Mouse (Mus musculus) C2C12 (cell line): ENCODE measurements around the gene Gga3. TPM values are rescaled to one million over a fixed set of nuclear protein-coding genes. Genes with fewer than 3 reads are reported as not detected.

Source experiments
- H3K27me3 ChIP-seq: one replicate; pipeline ENCODE4 v1.6.1; 2011; ENCODE audit not compliant: control insufficient read depth, insufficient read depth, insufficient read length
- H3K36me3 ChIP-seq: one replicate; pipeline ENCODE4 v1.6.1; 2011; ENCODE audit not compliant: control insufficient read depth, insufficient read depth
- H3K4me3 ChIP-seq: one replicate; pipeline ENCODE4 v1.5.1; 2011; ENCODE audit warnings: mild to moderate bottlenecking, control low read depth; ENCODE audit not compliant: poor library complexity, insufficient read depth, severe bottlenecking
- H3K79me2 ChIP-seq: one replicate; pipeline ENCODE4 v1.6.1; 2011; ENCODE audit not compliant: control insufficient read depth, insufficient read depth
- H3K79me3 ChIP-seq: one replicate; pipeline ENCODE4 v1.6.1; 2011; ENCODE audit warnings: low read depth, control low read depth
- H3ac ChIP-seq: one replicate; pipeline ENCODE3; 2011; ENCODE audit warnings: low read depth; ENCODE audit not compliant: control insufficient read depth, insufficient read length
- CEBPB ChIP-seq: IDR thresholded peaks from one replicate; pipeline ENCODE4 v1.6.1; 2011; ENCODE audit warnings: low read depth, mild to moderate bottlenecking, control low read depth, moderate library complexity
- CTCF ChIP-seq: IDR thresholded peaks from one replicate; pipeline ENCODE4 v1.5.1; 2011; ENCODE audit not compliant: control insufficient read depth, insufficient read depth, insufficient read length
- FOSL1 ChIP-seq: IDR thresholded peaks from one replicate; pipeline ENCODE4 v1.8.0; 2011; ENCODE audit warnings: mild to moderate bottlenecking, low read length; ENCODE audit not compliant: poor library complexity, insufficient read depth, severe bottlenecking
- MAX ChIP-seq: IDR thresholded peaks from one replicate; pipeline ENCODE4 v1.6.1; 2011; ENCODE audit warnings: mild to moderate bottlenecking, control low read depth
- MYOD1 ChIP-seq: IDR thresholded peaks from one replicate; pipeline ENCODE4 v1.6.1; 2011; ENCODE audit warnings: low read depth; ENCODE audit not compliant: control insufficient read depth, insufficient read length
- MYOG ChIP-seq: IDR thresholded peaks from one replicate; pipeline ENCODE4 v1.6.1; 2011; ENCODE audit not compliant: control insufficient read depth, insufficient read length; ENCODE audit errors: extremely low read depth
- USF1 ChIP-seq: IDR thresholded peaks from one replicate; pipeline ENCODE4 v1.6.1; 2011; ENCODE audit warnings: low read depth, mild to moderate bottlenecking, control low read depth, moderate library complexity
- polyA plus RNA-seq: library from polyadenylated mRNA; unstranded; fragments of >200 nt; fragmentation: generic; extraction: Trizol; gene quantifications from one replicate; pipeline ENCODE4 v1.2.1, GENCODE M21; 2012; ENCODE audit warnings: missing spikeins

Gene Gga3
- polyA plus RNA-seq, 1 experiment, result 16.0 TPM

DNA sequence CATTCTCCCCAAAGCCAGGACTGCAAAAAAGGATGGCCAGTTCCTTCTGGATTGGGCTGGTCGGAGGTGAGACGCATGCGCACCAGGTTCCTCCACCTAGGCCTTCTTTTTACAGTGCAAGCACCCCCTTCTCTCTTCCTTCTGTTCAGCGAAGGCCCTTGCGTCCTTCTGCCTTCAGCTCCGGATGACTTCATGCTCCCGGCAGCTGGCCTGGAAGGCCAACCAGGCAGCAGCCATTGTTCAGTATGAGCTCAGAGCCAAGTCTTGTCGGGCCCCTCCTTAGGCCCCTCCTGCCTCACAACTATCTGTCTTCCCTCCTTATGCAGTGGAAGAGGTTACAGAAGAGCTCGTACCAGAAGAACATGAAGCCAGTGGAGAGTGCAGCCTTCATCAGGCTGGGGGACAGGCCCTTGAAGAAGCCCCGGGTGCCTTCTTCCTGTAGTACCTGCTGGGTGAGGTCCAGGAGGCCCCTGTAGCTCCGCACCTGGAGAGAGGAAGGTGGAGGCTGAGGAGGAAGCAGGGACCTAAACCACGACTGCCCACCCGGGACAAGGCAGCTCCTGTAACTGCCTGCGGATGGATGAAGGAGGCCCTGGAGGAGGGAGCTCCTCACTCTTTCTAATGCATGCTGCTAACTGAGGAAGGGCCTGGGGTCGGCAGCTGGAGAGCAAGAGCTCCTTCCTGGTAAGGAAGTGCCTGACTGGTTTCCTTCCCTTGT, 11.4 kb upstream of the Gga3 start:
- Histone ChIP-seq H3ac (no peak overlapping the region), H3K79me3 (no peaks in the 10 kb centered on the region), H3K79me2 (no peaks in the 10 kb centered on the region), H3K36me3 (peaks cover 8% of the 10 kb centered on the region), H3K4me3 (no peak overlapping the region), H3K27me3 (no peaks in the 10 kb centered on the region)
- TF ChIP-seq CTCF, result no peak
- TF ChIP-seq MAX, result no peak
- TF ChIP-seq USF1, result no peak
- TF ChIP-seq CEBPB, result no peak
- no peak for TF ChIP-seq MYOG
- no peak for TF ChIP-seq MYOD1
- no peak for TF ChIP-seq FOSL1

DNA sequence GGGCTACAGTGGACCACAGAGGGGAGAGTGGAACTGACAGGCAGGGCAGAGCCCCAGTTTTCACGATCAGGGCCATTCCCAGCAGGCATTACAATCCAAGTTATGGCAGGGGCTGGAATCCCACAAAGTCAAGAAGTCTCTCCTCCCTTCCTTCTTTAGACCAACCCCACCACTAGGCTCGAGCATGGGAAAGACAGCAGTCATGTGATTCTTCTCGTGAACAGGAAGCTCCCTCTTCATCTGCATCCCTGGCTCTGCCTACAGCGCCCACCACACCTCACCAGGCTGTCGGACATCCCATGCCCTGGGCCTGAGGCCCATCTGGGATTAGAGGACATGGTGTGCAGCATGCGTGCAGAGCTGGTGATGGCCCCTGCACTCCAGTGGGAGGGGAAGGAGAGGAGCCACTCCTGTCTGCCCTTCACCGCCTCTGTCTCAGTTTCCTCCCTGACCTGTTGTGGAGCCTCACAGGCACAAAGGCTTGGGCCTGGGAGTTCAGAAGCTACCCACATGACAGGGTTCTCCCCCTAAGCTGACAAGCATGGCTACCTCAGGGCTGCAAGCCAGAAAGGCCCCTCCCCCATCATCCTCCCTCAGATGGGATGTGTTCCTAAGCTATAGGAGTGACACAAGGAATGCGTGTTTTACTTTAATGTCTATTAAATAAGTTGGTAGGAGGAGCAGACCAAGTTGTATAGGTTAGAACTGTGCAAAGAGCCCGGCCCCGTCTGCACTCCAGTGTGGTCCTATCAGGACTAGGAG, 10.7 kb upstream of the Gga3 start:
- no peaks in the 10 kb centered on the region for H3K79me2 ChIP-seq
- H3K27me3 ChIP-seq, result no peaks in the 10 kb centered on the region
- peaks cover 3% of the 10 kb centered on the region for H3K36me3 ChIP-seq
- no peak overlapping the region for H3K4me3 ChIP-seq
- H3ac ChIP-seq, result no peak overlapping the region
- no peaks in the 10 kb centered on the region for H3K79me3 ChIP-seq
- TF ChIP-seq FOSL1 (no peak), CEBPB (no peak), CTCF (no peak), MAX (no peak), MYOD1 (no peak), MYOG (no peak), USF1 (no peak)

DNA sequence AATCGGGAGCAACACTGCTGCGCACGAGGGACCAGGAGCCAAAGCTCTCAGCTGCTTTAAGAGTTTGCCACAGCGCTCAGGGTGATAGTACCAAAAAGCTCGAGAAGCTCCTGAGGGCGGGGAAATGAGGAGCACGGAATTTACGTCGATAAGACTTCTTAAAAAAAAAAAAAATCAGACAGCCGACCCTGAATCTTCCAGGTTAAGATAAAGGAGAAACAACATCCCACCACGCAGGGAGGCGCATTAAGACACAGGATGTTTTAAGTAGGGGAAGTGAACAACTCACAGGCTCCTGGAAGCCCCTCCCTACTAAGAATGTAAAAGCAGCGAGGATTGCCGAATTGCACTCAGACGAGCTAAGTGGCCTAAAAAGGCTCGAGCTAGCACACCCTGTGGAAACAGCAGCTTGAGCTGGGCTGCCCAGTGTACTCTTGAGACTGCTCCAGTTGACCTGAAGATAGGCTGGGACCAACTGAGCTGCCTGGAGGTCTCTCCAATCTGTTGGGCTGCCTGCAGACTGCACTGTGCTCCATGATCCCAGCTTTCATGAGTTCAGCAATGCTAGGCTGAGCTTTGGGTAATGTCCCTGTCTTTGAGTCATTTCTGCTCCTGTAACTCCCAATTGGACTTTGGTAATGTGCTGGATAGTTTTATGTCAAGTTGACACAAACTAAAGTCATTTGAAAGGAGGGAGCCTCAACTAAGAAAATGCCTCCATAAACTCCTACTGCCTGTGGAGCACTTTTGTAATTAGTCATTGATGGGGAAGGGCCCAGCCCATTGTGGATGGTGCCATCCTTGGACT, 9.5 kb upstream of the Gga3 start:
- Histone ChIP-seq H3K36me3 (peaks cover 8% of the 10 kb centered on the region), H3K4me3 (peak overlapping the region; percentile 59), H3K79me3 (no peaks in the 10 kb centered on the region), H3K79me2 (no peaks in the 10 kb centered on the region), H3ac (peak overlapping the region; percentile 76), H3K27me3 (no peaks in the 10 kb centered on the region)
- TF ChIP-seq FOSL1, result no peak
- TF ChIP-seq USF1, result no peak
- no peak for TF ChIP-seq MAX
- TF ChIP-seq MYOD1, result no peak
- no peak for TF ChIP-seq CEBPB
- no peak for TF ChIP-seq MYOG
- no peak for TF ChIP-seq CTCF

DNA sequence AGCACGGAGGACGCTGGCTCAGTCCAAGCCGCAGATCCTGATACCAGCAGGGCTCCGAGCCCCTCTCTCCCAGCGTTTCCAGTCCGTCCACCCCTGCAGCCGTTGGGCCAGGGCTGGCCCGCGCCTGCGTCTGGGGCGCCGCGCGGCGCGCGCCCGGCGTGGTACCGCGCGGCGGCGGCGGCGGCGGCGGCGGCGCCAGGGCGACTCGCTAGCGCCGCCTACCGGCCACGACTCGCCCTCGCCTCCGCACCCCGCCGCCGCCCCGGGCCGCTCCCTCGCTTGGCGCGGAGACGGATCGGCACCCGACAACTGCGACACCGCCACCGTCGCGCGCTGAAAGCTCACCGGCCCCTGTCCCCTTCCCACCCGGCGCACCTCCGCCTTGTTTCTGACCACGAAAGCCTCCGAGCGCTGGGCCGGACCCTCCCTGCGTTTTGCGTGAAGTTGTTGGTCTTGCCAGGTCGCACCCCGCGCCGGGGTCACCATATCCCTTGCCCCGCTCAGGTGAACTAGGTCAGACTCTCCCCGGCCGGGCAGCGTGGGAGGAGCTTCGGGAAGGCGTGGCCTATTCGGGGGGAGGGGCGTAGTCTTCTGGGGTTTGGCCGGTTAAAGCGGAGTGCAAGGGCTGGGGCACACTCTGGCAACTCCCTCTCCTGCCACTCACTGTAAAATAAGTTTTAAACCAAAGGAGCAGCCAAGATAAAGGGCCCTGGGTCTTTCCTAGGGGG, 8.7 kb upstream of the Gga3 start, which contains the start of gene Mif4gd:
Mif4gd (minus strand) TSS at position 560 of the 728 bp plus-strand sequence.
- H3K79me3 ChIP-seq, result no peaks in the 10 kb centered on the region
- TF ChIP-seq MYOD1 (no peak), MAX (no peak), CTCF (peak; percentile 94), USF1 (no peak), MYOG (no peak)
- H3K27me3 ChIP-seq, result no peaks in the 10 kb centered on the region
- H3K79me2 ChIP-seq, result no peaks in the 10 kb centered on the region
- H3K36me3 ChIP-seq, result peaks cover 14% of the 10 kb centered on the region
- peak within 1 kb of the TSS; percentile 59 for H3K4me3 ChIP-seq
- peak within 1 kb of the TSS; percentile 76 for H3ac ChIP-seq

DNA sequence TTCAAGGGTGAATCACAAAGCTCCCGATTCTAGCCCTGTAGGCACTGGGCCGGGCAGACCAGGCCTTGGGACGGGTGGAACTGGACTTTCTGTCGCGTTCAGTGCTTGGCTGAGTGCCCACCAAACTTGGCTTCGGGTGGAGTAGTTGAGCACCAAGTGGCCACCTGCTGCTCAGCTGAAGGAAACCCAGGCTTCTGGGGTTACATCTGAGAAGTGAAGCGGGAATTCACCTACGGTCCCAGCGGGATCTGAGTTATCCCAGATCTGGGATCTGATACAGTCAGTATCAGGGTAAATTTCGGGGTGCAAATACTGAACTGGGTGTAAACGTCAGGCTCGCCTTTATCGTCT, 8.2 kb upstream of the Gga3 start:
- peak overlapping the region; percentile 52 for H3ac ChIP-seq
- H3K27me3 ChIP-seq, result no peaks in the 10 kb centered on the region
- peak overlapping the region; percentile 59 for H3K4me3 ChIP-seq
- H3K79me3 ChIP-seq, result no peaks in the 10 kb centered on the region
- no peaks in the 10 kb centered on the region for H3K79me2 ChIP-seq
- TF ChIP-seq FOSL1, result no peak
- TF ChIP-seq CEBPB, result no peak
- TF ChIP-seq CTCF, result no peak
- no peak for TF ChIP-seq MYOG
- TF ChIP-seq MAX, result no peak
- TF ChIP-seq MYOD1, result no peak
- TF ChIP-seq USF1, result no peak
- peaks cover 18% of the 10 kb centered on the region for H3K36me3 ChIP-seq
